Mouse (Mus musculus) myocyte (in vitro differentiated cells): ENCODE measurements at regions not wholly inside any gene's neighbourhood (a gene's known extent, or its start where the extent isn't known, plus 50 kb on each side); places are given as distances from the start of the nearest gene placed in this dataset.

ENCODE experiments used
- H3K27me3 ChIP-seq: one replicate; pipeline ENCODE4 v1.6.1; 2011; ENCODE audit not compliant: control insufficient read depth, insufficient read depth, insufficient read length
- H3K36me3 ChIP-seq: one replicate; pipeline ENCODE4 v1.6.1; 2011; ENCODE audit not compliant: control insufficient read depth, insufficient read depth
- H3K4me2 ChIP-seq: one replicate; pipeline ENCODE4 v1.6.1; 2011; ENCODE audit warnings: low read depth, control low read depth
- H3K4me3 ChIP-seq: one replicate; pipeline ENCODE4 v1.5.1; 2011; ENCODE audit warnings: mild to moderate bottlenecking, control low read depth, moderate library complexity
- H3K79me2 ChIP-seq: one replicate; pipeline ENCODE4 v1.6.1; 2011; ENCODE audit not compliant: control insufficient read depth, insufficient read depth
- H3ac ChIP-seq: one replicate; pipeline ENCODE4 v1.6.1; 2011; ENCODE audit not compliant: control insufficient read depth, insufficient read length
- CEBPB ChIP-seq: IDR thresholded peaks from 2 replicates; pipeline ENCODE4 v1.6.1; 2011; ENCODE audit warnings: mild to moderate bottlenecking, moderate library complexity; ENCODE audit not compliant: poor library complexity, insufficient read depth, severe bottlenecking
- E2F4 ChIP-seq: IDR thresholded peaks from one replicate; pipeline ENCODE4 v1.6.1; 2011; ENCODE audit warnings: mild to moderate bottlenecking, control low read depth, moderate library complexity; ENCODE audit not compliant: insufficient read depth
- MAX ChIP-seq: IDR thresholded peaks from one replicate; pipeline ENCODE4 v1.6.1; 2011; ENCODE audit warnings: low read depth, mild to moderate bottlenecking, control low read depth
- MYOD1 ChIP-seq, 3 experiments: IDR thresholded peaks; one replicate each; pipeline ENCODE4 v1.6.1; 2011; ENCODE audit warnings: control low read depth in 2 of 3, low read depth in 2 of 3, mild to moderate bottlenecking in 2 of 3, moderate library complexity in 1 of 3; ENCODE audit not compliant: insufficient read length in 2 of 3, control insufficient read depth in 1 of 3
- MYOG ChIP-seq, 3 experiments: IDR thresholded peaks; one replicate each; pipeline ENCODE4 v1.6.1; 2011; ENCODE audit warnings: control low read depth in 2 of 3, low read depth in 2 of 3, mild to moderate bottlenecking in 2 of 3; ENCODE audit not compliant: insufficient read length in 2 of 3, control insufficient read depth in 1 of 3, insufficient read depth in 1 of 3
- POLR2A ChIP-seq: IDR thresholded peaks from one replicate; pipeline ENCODE4 v1.6.1; 2011; ENCODE audit warnings: low read depth, mild to moderate bottlenecking, control low read depth, moderate library complexity; ENCODE audit not compliant: insufficient read length
- POLR2AphosphoS2 ChIP-seq: IDR thresholded peaks from one replicate; pipeline ENCODE4 v1.6.1; 2011; ENCODE audit warnings: low read depth, control low read depth; ENCODE audit not compliant: insufficient read length
- REST ChIP-seq: IDR thresholded peaks from one replicate; pipeline ENCODE4 v1.6.1; 2011; ENCODE audit warnings: mild to moderate bottlenecking, control low read depth, moderate library complexity; ENCODE audit not compliant: insufficient read depth, insufficient read length
- SRF ChIP-seq: IDR thresholded peaks from one replicate; pipeline ENCODE4 v1.6.1; 2011; ENCODE audit warnings: low read depth; ENCODE audit not compliant: control insufficient read depth, insufficient read length
- TCF12 ChIP-seq: IDR thresholded peaks from one replicate; pipeline ENCODE4 v1.6.1; 2011; ENCODE audit warnings: mild to moderate bottlenecking, control low read depth; ENCODE audit not compliant: poor library complexity, insufficient read depth, severe bottlenecking
- TCF3 ChIP-seq: IDR thresholded peaks from one replicate; pipeline ENCODE4 v1.6.1; 2011; ENCODE audit warnings: low read depth, control low read depth; ENCODE audit not compliant: insufficient read length
- USF1 ChIP-seq: IDR thresholded peaks from one replicate; pipeline ENCODE4 v1.6.1; 2011; ENCODE audit warnings: low read depth, mild to moderate bottlenecking, control low read depth, moderate library complexity

GRCm38 (mm10) chr16:95794281-95794727 lies 92.4 kb downstream of the Ets2 start:
- Histone ChIP-seq H3K4me3 (no peak overlapping the region), H3K27me3 (no peaks in the 10 kb centered on the region), H3K4me2 (no peak overlapping the region), H3K79me2 (no peaks in the 10 kb centered on the region), H3ac (no peak overlapping the region), H3K36me3 (no peaks in the 10 kb centered on the region)
- TF ChIP-seq MYOG (IDR thresholded peaks at IDR 0.05; ENCODE audit: control insufficient read depth in 1 of 3, insufficient read depth in 1 of 3, insufficient read length in 2 of 3, low read depth in 2 of 3): no peak

GRCm38 (mm10) chr16:95790691-95791090 lies 88.8 kb downstream of the Ets2 start:
- Histone ChIP-seq H3K27me3 (no peaks in the 10 kb centered on the region), H3K36me3 (no peaks in the 10 kb centered on the region), H3K4me3 (no peak overlapping the region), H3K4me2 (no peak overlapping the region), H3ac (no peak overlapping the region), H3K79me2 (no peaks in the 10 kb centered on the region)
- TF ChIP-seq SRF (no peak), CEBPB (no peak), MYOD1 (IDR thresholded peaks at IDR 0.05; ENCODE audit: control insufficient read depth in 1 of 3, insufficient read length in 2 of 3, low read depth in 2 of 3) (no peak), TCF12 (no peak), REST (no peak), POLR2A (no peak), POLR2AphosphoS2 (no peak), USF1 (no peak), TCF3 (no peak), E2F4 (no peak), MYOG (IDR thresholded peaks at IDR 0.05; ENCODE audit: control insufficient read depth in 1 of 3, insufficient read depth in 1 of 3, insufficient read length in 2 of 3, low read depth in 2 of 3) (no peak), MAX (no peak)

- no peaks in the 10 kb centered on the region for H3K27me3 ChIP-seq
- H3ac ChIP-seq: no peak overlapping the region
- H3K4me3 ChIP-seq: no peak overlapping the region
- no peaks in the 10 kb centered on the region for H3K79me2 ChIP-seq
- H3K36me3 ChIP-seq: no peaks in the 10 kb centered on the region
- H3K4me2 ChIP-seq: no peak overlapping the region
- no peak for TF ChIP-seq TCF12
- no peak for TF ChIP-seq MAX
- TF ChIP-seq MYOG (IDR thresholded peaks at IDR 0.05; ENCODE audit: control insufficient read depth in 1 of 3, insufficient read depth in 1 of 3, insufficient read length in 2 of 3, low read depth in 2 of 3): no peak
- TF ChIP-seq POLR2A: no peak
- TF ChIP-seq E2F4: no peak
- TF ChIP-seq REST: no peak
- no peak for TF ChIP-seq TCF3
- TF ChIP-seq CEBPB: no peak
- TF ChIP-seq POLR2AphosphoS2: no peak
- no peak for TF ChIP-seq USF1
- no peak for TF ChIP-seq SRF
- no peak for TF ChIP-seq MYOD1 (IDR thresholded peaks at IDR 0.05; ENCODE audit: control insufficient read depth in 1 of 3, insufficient read length in 2 of 3, low read depth in 2 of 3)
Measured at GRCm38 (mm10) chr16:95789548-95789947, 87.7 kb downstream of the Ets2 start.

- Histone ChIP-seq H3K27me3 (no peaks in the 10 kb centered on the region), H3K4me3 (no peak overlapping the region), H3K79me2 (no peaks in the 10 kb centered on the region), H3K36me3 (no peaks in the 10 kb centered on the region), H3ac (no peak overlapping the region), H3K4me2 (no peak overlapping the region)
- TF ChIP-seq MYOD1 (IDR thresholded peaks at IDR 0.05; ENCODE audit: control insufficient read depth in 1 of 3, insufficient read length in 2 of 3, low read depth in 2 of 3): no peak
- no peak for TF ChIP-seq TCF3
- no peak for TF ChIP-seq E2F4
- TF ChIP-seq TCF12: no peak
- no peak for TF ChIP-seq MYOG (IDR thresholded peaks at IDR 0.05; ENCODE audit: control insufficient read depth in 1 of 3, insufficient read depth in 1 of 3, insufficient read length in 2 of 3, low read depth in 2 of 3)
- no peak for TF ChIP-seq POLR2A
- no peak for TF ChIP-seq SRF
- TF ChIP-seq CEBPB: no peak
- no peak for TF ChIP-seq USF1
- no peak for TF ChIP-seq POLR2AphosphoS2
- TF ChIP-seq MAX: no peak
- TF ChIP-seq REST: no peak
Measured at GRCm38 (mm10) chr16:95781681-95782080, 79.8 kb downstream of the Ets2 start.

GRCm38 (mm10) chr16:95780431-95780830 lies 78.6 kb downstream of the Ets2 start:
- Histone ChIP-seq H3K79me2 (no peaks in the 10 kb centered on the region), H3ac (no peak overlapping the region), H3K4me2 (no peak overlapping the region), H3K4me3 (no peak overlapping the region), H3K36me3 (no peaks in the 10 kb centered on the region), H3K27me3 (no peaks in the 10 kb centered on the region)
- TF ChIP-seq USF1 (no peak), MAX (no peak), TCF3 (no peak), MYOD1 (IDR thresholded peaks at IDR 0.05; ENCODE audit: control insufficient read depth in 1 of 3, insufficient read length in 2 of 3, low read depth in 2 of 3) (no peak), CEBPB (no peak), POLR2A (no peak), SRF (no peak), POLR2AphosphoS2 (no peak), TCF12 (no peak), MYOG (IDR thresholded peaks at IDR 0.05; ENCODE audit: control insufficient read depth in 1 of 3, insufficient read depth in 1 of 3, insufficient read length in 2 of 3, low read depth in 2 of 3) (no peak), E2F4 (no peak), REST (no peak)
